Mouse (Mus musculus): Measurements from ENCODE around the gene Ltbp4.

GRCm38 (mm10) chr7:27366082-27366844 is 28.8 kb upstream of the Ltbp4 start:
- TF ChIP-seq CTCF (conservative IDR thresholded peaks at IDR 0.05 in 1 of 2, IDR thresholded peaks at IDR 0.05 in 1 of 2; ENCODE audit: low read depth in 2 of 2, low read length in 2 of 2) (no peak), NELFE (IDR thresholded peaks at IDR 0.05; ENCODE audit: low read depth, low read length) (no peak), BHLHE40 (IDR thresholded peaks at IDR 0.05; ENCODE audit: low read depth, low read length) (no peak)
